Mouse (Mus musculus): ENCODE measurements around the gene Micall1. TPM values are rescaled to one million over a fixed set of nuclear protein-coding genes. Genes with fewer than 3 reads are reported as not detected.
A peak's percentile ranks its signal among the peaks of the same experiment; 100 is the strongest.

Micall1 gene
- polyA plus RNA-seq, 1 experiment from 2014 or later = 1.0 TPM

GRCm38 (mm10) chr15:79148533-79148932 lies 39.8 kb downstream of the Micall1 start:
- no peak overlapping the region for H3K4me2 ChIP-seq
- 47% methylated on average over 7 of the region's 7 CpGs for WGBS (ENCODE audit: insufficient replicate concordance)
- no peaks in the 10 kb centered on the region for H3K9me3 ChIP-seq (replicated peaks)
- DNase-seq (peak; percentile 65), ATAC-seq (ENCODE audit: low read depth) (peak; percentile 42; the same call in 1 of the 2 replicates)
- H3K4me3 ChIP-seq (replicated peaks) = no peak overlapping the region
- H3K27me3 ChIP-seq = no peaks in the 10 kb centered on the region
- peaks cover 87% of the 10 kb centered on the region for H3K36me3 ChIP-seq
- H3K9ac ChIP-seq = no peak overlapping the region
- H3K27ac ChIP-seq = no peak overlapping the region
- H3K4me1 ChIP-seq (replicated peaks) = peaks cover under 1% of the 10 kb centered on the region; the same call in 1 of the 2 replicates

DNA sequence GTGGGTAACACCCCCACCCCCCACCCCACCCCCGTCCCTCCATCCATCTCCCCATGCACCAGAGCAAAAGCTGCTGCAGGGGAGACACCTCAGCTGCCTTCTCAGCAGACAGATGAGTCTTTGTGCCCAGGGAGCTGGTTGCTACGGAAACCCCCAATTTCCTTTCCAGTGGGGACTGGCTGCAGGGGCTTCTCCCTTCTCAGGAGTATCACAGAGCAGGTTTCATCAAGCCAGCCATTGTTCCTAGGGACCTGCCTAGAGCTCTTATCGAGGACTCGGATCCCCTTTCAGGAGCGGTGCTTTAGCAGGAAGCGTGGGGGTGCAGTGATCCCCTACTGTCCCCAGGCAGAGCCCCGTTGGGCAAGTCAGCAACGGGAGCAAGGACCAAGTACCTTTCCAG lies 43.2 kb downstream of the Micall1 start:
- no peak overlapping the region for H3K4me3 ChIP-seq (replicated peaks)
- no peak overlapping the region for H3K9ac ChIP-seq

GRCm38 (mm10) chr15:79152709-79153108 lies 44.0 kb downstream of the Micall1 start:
- DNase-seq (no peak), ATAC-seq (ENCODE audit: low read depth) (no peak)
- Histone ChIP-seq H3K9ac (no peak overlapping the region), H3K9me3 (replicated peaks) (no peaks in the 10 kb centered on the region), H3K27ac (no peak overlapping the region), H3K4me3 (replicated peaks) (no peak overlapping the region), H3K4me2 (no peak overlapping the region), H3K4me1 (replicated peaks) (peaks cover 20% of the 10 kb centered on the region), H3K36me3 (peaks cover 45% of the 10 kb centered on the region), H3K27me3 (no peaks in the 10 kb centered on the region)
- WGBS (ENCODE audit: insufficient replicate concordance) = 73% methylated on average over 6 of the region's 6 CpGs

More for the DNA sequence above, 43.2 kb downstream of the Micall1 start:
- H3K4me2 ChIP-seq = no peak overlapping the region
- peaks cover 54% of the 10 kb centered on the region for H3K36me3 ChIP-seq
- H3K4me1 ChIP-seq (replicated peaks) = peaks cover 19% of the 10 kb centered on the region
- ATAC-seq (ENCODE audit: low read depth) (no peak), DNase-seq (no peak)
- no peaks in the 10 kb centered on the region for H3K27me3 ChIP-seq
- no peaks in the 10 kb centered on the region for H3K9me3 ChIP-seq (replicated peaks)
- WGBS (ENCODE audit: insufficient replicate concordance) = 76% methylated on average over 8 of the region's 8 CpGs
- H3K27ac ChIP-seq = no peak overlapping the region

GRCm38 (mm10) chr15:79155572-79155971 lies 46.9 kb downstream of the Micall1 start:
- H3K4me2 ChIP-seq = no peak overlapping the region
- H3K9me3 ChIP-seq (replicated peaks) = no peaks in the 10 kb centered on the region
- H3K36me3 ChIP-seq = peaks cover 19% of the 10 kb centered on the region
- H3K27ac ChIP-seq = no peak overlapping the region
- peaks cover 26% of the 10 kb centered on the region for H3K27me3 ChIP-seq
- WGBS (ENCODE audit: insufficient replicate concordance) = 37% methylated on average over 3 of the region's 3 CpGs
- peaks cover 20% of the 10 kb centered on the region for H3K4me1 ChIP-seq (replicated peaks)
- H3K9ac ChIP-seq = no peak overlapping the region
- ATAC-seq (ENCODE audit: low read depth) = no peak
- DNase-seq = no peak
- H3K4me3 ChIP-seq (replicated peaks) = no peak overlapping the region

- H3K9me3 ChIP-seq (replicated peaks) = no peaks in the 10 kb centered on the region
- no peak overlapping the region for H3K27ac ChIP-seq
- no peaks in the 10 kb centered on the region; the same call in 1 of the 2 replicates for H3K4me1 ChIP-seq (replicated peaks)
- no peak for ATAC-seq (ENCODE audit: low read depth)
- H3K27me3 ChIP-seq = peaks cover 91% of the 10 kb centered on the region
- no peak overlapping the region for H3K9ac ChIP-seq
- H3K4me2 ChIP-seq = no peak overlapping the region
- H3K36me3 ChIP-seq = no peaks in the 10 kb centered on the region
- no peak overlapping the region for H3K4me3 ChIP-seq (replicated peaks)
- DNase-seq = no peak
- 33% methylated on average over 7 of the region's 7 CpGs for WGBS (ENCODE audit: insufficient replicate concordance)
These were observed 53.6 kb downstream of the Micall1 start for GRCm38 (mm10) chr15:79162301-79162700.

GRCm38 (mm10) chr15:79162822-79163221 lies 54.1 kb downstream of the Micall1 start:
- WGBS (ENCODE audit: insufficient replicate concordance) = 32% methylated on average over 14 of the region's 14 CpGs
- DNase-seq = no peak
- no peak for ATAC-seq (ENCODE audit: low read depth)
- Histone ChIP-seq H3K27me3 (peaks cover 91% of the 10 kb centered on the region), H3K9ac (no peak overlapping the region), H3K4me2 (no peak overlapping the region), H3K4me1 (replicated peaks) (no peaks in the 10 kb centered on the region; the same call in 1 of the 2 replicates), H3K27ac (no peak overlapping the region), H3K36me3 (no peaks in the 10 kb centered on the region), H3K9me3 (replicated peaks) (no peaks in the 10 kb centered on the region), H3K4me3 (replicated peaks) (no peak overlapping the region)

GRCm38 (mm10) chr15:79164251-79164650 lies 55.6 kb downstream of the Micall1 start:
- no peaks in the 10 kb centered on the region for H3K9me3 ChIP-seq (replicated peaks)
- H3K9ac ChIP-seq = no peak overlapping the region
- no peak for ATAC-seq (ENCODE audit: low read depth)
- 8% methylated on average over 15 of the region's 15 CpGs for WGBS (ENCODE audit: insufficient replicate concordance)
- no peak overlapping the region for H3K27ac ChIP-seq
- no peak overlapping the region for H3K4me3 ChIP-seq (replicated peaks)
- DNase-seq = no peak
- H3K4me1 ChIP-seq (replicated peaks) = no peaks in the 10 kb centered on the region; the same call in 1 of the 2 replicates
- H3K27me3 ChIP-seq = peaks cover 81% of the 10 kb centered on the region
- no peaks in the 10 kb centered on the region for H3K36me3 ChIP-seq
- H3K4me2 ChIP-seq = no peak overlapping the region

DNA sequence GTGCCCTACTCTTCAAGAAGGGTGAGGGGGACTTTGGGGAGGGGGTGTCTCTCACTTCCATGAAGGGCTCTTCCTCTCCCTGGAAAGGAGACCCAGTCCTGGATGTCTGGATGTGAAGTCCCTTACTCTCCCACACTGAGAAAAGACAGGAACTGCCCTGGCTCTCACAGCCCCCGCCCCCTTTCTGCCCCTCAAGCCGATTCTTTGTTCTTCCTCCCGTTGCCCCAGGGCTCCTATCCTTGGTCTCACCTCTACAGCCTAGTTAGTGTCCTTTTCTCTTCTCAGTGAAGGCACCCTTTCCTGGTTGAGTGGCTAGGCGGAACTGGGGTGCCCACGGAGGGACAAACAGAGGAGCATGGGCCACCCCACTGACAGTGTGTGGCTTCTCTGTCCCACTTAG lies 56.4 kb downstream of the Micall1 start, which contains the start of gene Sox10:
Gene Sox10 (minus strand): TSS at position 101 of the 400 bp plus-strand sequence.
- H3K4me2 ChIP-seq = no peak within 1 kb of the TSS
- H3K9ac ChIP-seq = no peak within 1 kb of the TSS
- no peak within 1 kb of the TSS for H3K4me3 ChIP-seq (replicated peaks)
- H3K27ac ChIP-seq = no peak within 1 kb of the TSS
- H3K27me3 ChIP-seq = peaks cover 72% of the 10 kb centered on the region
- WGBS (ENCODE audit: insufficient replicate concordance) = 41% methylated on average over 5 of the region's 5 CpGs
- ATAC-seq (ENCODE audit: low read depth) (no peak), DNase-seq (no peak)
- H3K4me1 ChIP-seq (replicated peaks) = no peaks in the 10 kb centered on the region; the same call in 1 of the 2 replicates
- H3K36me3 ChIP-seq = no peaks in the 10 kb centered on the region
- no peaks in the 10 kb centered on the region for H3K9me3 ChIP-seq (replicated peaks)

- Histone ChIP-seq H3K4me2 (no peak overlapping the region), H3K27me3 (peaks cover 60% of the 10 kb centered on the region), H3K36me3 (no peaks in the 10 kb centered on the region), H3K9me3 (replicated peaks) (no peaks in the 10 kb centered on the region), H3K4me1 (replicated peaks) (no peaks in the 10 kb centered on the region; the same call in 1 of the 2 replicates), H3K27ac (no peak overlapping the region), H3K4me3 (replicated peaks) (no peak overlapping the region), H3K9ac (no peak overlapping the region)
- WGBS (ENCODE audit: insufficient replicate concordance) = 52% methylated on average over 8 of the region's 8 CpGs
- ATAC-seq (ENCODE audit: low read depth) (no peak), DNase-seq (no peak)
These were observed 58.0 kb downstream of the Micall1 start for GRCm38 (mm10) chr15:79166712-79167111.

DNA sequence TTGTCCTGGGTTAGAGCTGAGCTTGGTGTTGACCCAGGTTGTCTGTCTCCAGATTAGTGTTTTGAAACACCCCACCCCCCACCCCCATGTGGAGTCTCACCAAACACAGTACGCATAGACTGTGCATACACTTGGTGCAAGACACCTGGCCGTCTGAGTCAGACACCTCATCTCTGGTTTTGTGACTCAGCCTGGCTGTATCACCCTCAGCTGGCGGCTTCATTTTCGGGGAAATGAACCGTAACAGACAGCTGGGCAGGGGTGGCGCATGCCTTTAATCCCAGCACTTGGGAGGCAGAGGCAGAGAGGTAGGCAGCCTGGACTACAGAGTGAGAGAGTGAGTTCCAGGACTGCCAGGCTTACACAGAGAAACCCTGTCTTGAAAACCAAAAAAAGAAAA lies 68.2 kb downstream of the Micall1 start:
- no peak for ATAC-seq (ENCODE audit: low read depth)
- WGBS (ENCODE audit: insufficient replicate concordance) = 61% methylated on average over 6 of the region's 6 CpGs
- no peak overlapping the region for H3K4me3 ChIP-seq (replicated peaks)
- H3K9me3 ChIP-seq (replicated peaks) = no peaks in the 10 kb centered on the region
- DNase-seq = no peak
- no peak overlapping the region for H3K4me2 ChIP-seq
- no peak overlapping the region for H3K27ac ChIP-seq
- no peak overlapping the region for H3K9ac ChIP-seq
- H3K36me3 ChIP-seq = no peaks in the 10 kb centered on the region
- no peaks in the 10 kb centered on the region; the same call in 1 of the 2 replicates for H3K4me1 ChIP-seq (replicated peaks)
- H3K27me3 ChIP-seq = peaks cover 3% of the 10 kb centered on the region; the same call in 1 of the 2 replicates

GRCm38 (mm10) chr15:79185213-79185612 lies 76.5 kb downstream of the Micall1 start:
- Histone ChIP-seq H3K9me3 (replicated peaks) (no peaks in the 10 kb centered on the region), H3K4me3 (replicated peaks) (no peak overlapping the region), H3K4me1 (replicated peaks) (peaks cover 5% of the 10 kb centered on the region; the same call in 1 of the 2 replicates), H3K4me2 (no peak overlapping the region), H3K9ac (no peak overlapping the region), H3K36me3 (no peaks in the 10 kb centered on the region), H3K27ac (no peak overlapping the region), H3K27me3 (0 out of 2 replicates have a peak, but pooled peaks cover 3% of the 10 kb centered on the region)
- ATAC-seq (ENCODE audit: low read depth) (no peak), DNase-seq (no peak)
- WGBS (ENCODE audit: insufficient replicate concordance) = 66% methylated on average over 10 of the region's 10 CpGs

Measured in liver, embryonic 13.5 days (tissue).